Mouse (Mus musculus) layer of hippocampus, adult 6 months (tissue): ENCODE results near the gene Tepsin. TPM values are rescaled to one million over a fixed set of nuclear protein-coding genes. Genes with fewer than 3 reads are reported as not detected.

Source experiments
- long read RNA-seq, 2 experiments: library from polyadenylated mRNA; unstranded; transcript quantifications; one replicate each; pipeline ENCODE4 v2.0.0; 2019 to 2020
- microRNA-seq: library from miRNA; unstranded; fragments of <30 nt; microRNA quantifications from one replicate; pipeline ENCODE4 v1.2.0, GENCODE M21; 2020
- polyA plus RNA-seq: library from polyadenylated mRNA; unstranded; fragments of <200 nt; fragmentation: Nextera tagmentation; gene quantifications from 2 replicates; pipeline ENCODE4 v1.2.3, GENCODE M21; 2021

Gene Tepsin
- 8.4 and 9.5 TPM in 2 replicates for polyA plus RNA-seq
- long read RNA-seq, experiment 1, transcript Tepsin-202 (13 exons, 2,770 nt) = major isoform, 8 of 10 reads
- long read RNA-seq, experiment 1, partial matches to known transcripts = 0 of 10 reads
- long read RNA-seq, experiment 1, other reads (novel, unspliced or antisense) = 2 of 10 reads
- long read RNA-seq, experiment 2, transcript Tepsin-202 (13 exons, 2,770 nt) = major isoform, 56 of 82 reads
- long read RNA-seq, experiment 2, partial matches to known transcripts = 3 of 82 reads
- long read RNA-seq, experiment 2, other reads (novel, unspliced or antisense) = 23 of 82 reads

DNA sequence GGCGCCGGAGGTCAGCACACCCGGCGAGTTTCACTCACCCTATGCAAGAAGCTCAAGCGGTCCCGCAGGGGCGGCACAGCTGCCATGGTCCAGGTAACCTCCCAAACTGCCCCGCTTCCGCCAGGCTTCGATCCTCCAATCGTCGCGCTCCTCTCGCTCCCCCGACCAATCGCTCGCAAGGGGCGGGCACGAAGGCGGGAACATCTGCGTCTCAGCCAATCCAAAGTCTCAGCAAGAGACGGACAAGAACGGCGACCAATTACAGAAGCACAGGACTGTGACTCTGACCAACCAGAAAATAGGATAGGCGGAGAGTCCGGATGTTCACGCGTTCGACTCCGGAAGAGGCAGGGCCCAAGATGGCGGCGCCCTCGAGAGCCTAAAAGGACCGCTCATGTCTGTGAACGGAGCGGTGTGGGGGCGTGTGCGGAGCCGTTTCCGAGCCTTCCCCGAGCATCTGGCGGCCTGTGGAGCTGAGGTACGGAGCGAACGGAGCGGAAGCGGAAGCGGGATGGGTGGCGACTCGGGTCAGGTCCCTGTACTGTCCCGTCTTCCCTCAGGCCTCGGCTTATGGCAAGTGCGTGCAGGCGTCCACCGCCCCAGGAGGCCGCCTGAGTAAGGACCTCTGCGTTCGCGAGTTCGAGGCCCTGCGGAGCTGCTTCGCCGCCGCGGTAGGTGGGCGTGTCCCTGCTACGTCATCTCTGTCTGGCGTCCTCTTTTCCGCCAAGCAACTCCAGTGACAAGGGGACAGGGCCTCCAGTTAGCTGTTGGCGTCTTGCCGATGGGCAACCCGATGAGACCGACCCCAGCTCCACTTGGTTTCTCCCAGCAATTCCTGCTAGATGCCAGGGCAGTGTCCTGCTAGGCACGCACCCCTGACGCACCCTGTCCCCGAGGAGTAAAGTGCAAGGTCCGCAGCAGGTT lies at the start of gene Tepsin, which contains the start of gene Ndufaf8:
Tepsin (minus strand) TSS at position 144 of the 924 bp plus-strand sequence.
Ndufaf8 (plus strand) TSS at position 341 of the 924 bp plus-strand sequence.

GRCm38 (mm10) chr11:120086702-120087152 lies 11.8 kb downstream of the Tepsin start, which contains the start of gene Cep131:
Gene Cep131 (minus strand): TSS chr11:120086827.

DNA sequence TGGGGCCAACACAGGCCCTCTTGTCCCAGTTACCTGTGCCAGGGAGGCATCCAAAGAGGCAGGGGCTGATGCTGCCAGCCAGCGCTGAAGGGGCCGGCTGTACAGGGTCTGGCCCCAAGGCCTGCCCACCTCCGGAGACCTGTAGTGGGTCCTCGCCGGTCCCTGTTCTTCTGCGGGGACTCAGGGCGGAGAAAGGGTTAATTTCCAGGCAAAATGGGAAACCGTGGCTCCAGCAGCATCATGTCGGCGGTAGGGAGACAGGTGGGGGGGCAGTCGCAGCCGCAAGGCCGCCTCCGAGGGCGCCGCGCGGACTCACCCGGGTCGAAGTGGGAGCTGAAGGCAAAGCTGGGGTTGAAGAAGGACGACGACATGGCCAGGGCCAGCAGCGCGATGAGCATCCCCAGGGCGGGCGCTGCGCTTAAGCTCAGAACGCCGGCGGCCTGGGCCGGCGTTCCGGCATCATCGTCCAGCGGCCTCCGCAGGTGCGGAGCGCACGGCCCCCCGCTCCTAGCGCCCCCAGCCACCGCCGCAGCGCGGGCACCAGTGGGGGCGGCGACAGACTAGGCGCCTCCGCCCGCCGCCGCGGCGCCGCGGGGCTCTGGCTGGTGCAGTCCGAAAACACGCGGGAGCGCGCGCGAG lies 51.9 kb downstream of the Tepsin start, which contains the start of gene Aatk:
Aatk (minus strand) TSS at position 615 of the 639 bp plus-strand sequence.

Small RNA genes lying within 50 kb of the gene (microRNA-seq; reads per million reads assigned to microRNA genes)
- gene Gm25948 = not detected

Other genes with a start within 250 kb of the Tepsin start
- gene Chmp6, start 185.3 kb downstream of the Tepsin start, polyA plus RNA-seq = 47.1 and 50.4 TPM in 2 replicates
- gene Baiap2, start 156.0 kb downstream of the Tepsin start, polyA plus RNA-seq = 187 and 198 TPM in 2 replicates
- gene Aatk, start 51.6 kb downstream of the Tepsin start, polyA plus RNA-seq = 28.3 and 29.9 TPM in 2 replicates
- gene Cep131, start 11.9 kb downstream of the Tepsin start, polyA plus RNA-seq = 12.3 and 15.1 TPM in 2 replicates
- 202 and 204 TPM in 2 replicates for gene Ndufaf8, start 197 bp upstream of the Tepsin start, polyA plus RNA-seq
- 28.6 and 32.4 TPM in 2 replicates for gene Slc38a10, start 52.6 kb upstream of the Tepsin start, polyA plus RNA-seq
- 1.1 and 1.6 TPM in 2 replicates for gene Bahcc1, start 134.2 kb upstream of the Tepsin start, polyA plus RNA-seq
- 2,332 and 2,802 TPM in 2 replicates for gene Actg1, start 249.8 kb upstream of the Tepsin start, polyA plus RNA-seq